Mouse (Mus musculus) adipocyte (in vitro differentiated cells): Measurements from ENCODE around the gene Tekt5.

Experiments used
- DNase-seq: peaks from one replicate; pipeline ENCODE4 v3.0.0-alpha.2; 2016; ENCODE audit warnings: low spot score

Tekt5 gene

DNA sequence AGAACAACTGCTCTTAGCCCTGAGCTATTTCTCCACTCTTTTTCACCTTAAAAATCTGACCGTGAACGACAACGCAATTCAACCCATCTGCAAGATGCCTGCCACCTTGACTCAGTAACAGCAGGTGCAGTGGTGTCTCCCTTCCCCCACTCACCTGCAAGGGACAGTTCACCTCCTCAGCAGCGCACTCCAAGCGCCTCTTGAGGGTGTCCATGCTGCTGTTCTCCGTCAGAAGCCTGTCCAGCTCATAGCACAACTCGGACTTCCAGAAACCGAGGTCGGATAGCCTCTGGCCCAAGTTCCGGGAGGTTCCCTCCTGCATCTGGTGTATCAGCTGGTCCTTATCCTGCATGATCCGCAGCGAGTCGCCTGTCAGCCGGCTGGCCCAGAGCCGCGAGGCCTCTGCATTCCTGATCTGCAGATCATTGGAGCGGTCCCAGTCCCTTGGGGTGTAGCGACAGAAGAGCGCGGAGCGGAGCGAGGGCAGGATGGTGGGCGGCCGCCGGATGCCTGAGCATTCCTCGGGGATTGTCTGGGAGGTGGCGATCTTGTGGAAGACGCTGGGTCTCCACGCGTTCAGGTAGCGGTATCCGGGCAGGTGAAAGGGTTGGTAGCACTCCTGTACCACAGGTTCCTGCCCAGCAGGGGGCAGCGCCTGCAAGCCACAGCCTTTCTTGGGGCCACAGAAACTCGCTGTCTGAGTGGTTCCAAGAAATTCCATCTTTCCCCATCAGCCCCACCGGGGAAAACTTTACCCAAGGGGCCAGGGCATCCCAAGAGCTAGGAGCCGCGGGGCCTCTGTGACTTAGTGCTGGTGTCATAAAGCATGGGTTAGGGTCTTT lies at the start of gene Tekt5:
Gene Tekt5, minus strand, starts transcription at position 792 of the 842 bp plus-strand sequence.
- DNase-seq: no peak

DNA sequence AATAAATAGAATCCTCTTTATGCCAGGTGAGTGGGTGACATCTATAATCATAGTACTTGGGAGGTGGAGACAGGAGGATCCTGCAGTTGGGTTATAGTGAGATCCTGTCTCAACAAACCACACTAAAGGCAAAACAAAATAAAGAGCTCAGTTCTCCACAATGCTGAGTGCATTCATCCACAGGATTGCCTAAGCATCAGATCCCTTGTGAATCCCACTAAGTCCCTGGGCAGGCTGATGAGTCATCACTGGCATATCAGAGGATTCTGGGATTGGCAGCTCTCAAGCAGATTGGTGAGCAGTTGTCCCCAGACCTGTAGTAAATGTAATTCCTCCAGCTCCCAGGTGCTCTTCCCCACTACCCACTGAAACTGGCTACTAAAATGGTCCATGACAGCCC lies 48.4 kb upstream of the Tekt5 start:
- DNase-seq: no peak

DNA sequence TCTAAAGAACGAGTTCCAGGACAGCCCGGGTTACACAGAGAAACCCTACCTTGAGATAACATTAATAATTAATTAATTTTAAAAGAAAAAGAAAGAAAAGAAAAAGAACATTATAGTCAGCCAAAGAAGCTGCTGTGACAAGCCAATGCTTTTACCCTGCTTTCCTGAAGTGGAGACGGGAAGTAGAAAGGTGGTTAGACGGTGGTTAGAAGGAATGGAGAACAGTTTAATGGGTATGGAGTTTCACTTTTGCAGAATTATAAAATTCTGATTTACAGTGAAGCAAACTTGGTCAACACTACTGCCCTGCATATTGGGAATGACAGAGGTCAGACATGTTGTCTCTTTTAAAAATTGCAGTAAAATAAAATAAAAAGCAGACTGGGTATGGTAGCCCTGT lies 46.5 kb upstream of the Tekt5 start:
- no peak for DNase-seq

DNA sequence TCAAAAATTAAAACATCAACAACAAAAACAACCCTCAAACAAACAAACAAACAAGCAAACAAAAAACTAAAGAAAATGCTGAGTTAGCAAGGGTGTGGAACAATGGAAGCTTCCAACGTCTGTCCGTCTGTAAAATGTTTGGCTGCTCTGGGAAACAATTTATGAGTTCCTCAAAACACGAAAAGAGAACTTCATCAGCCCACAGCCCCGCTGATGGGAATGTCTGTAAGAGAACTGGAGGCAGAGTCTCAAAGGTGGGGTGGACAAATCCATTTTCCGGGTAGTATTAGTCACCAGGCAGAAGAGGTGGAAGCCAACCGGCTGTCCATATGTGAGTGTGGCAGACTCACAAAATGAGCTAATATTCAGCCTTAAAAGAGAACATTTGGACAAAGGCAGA lies 46.0 kb upstream of the Tekt5 start:
- DNase-seq: no peak

DNA sequence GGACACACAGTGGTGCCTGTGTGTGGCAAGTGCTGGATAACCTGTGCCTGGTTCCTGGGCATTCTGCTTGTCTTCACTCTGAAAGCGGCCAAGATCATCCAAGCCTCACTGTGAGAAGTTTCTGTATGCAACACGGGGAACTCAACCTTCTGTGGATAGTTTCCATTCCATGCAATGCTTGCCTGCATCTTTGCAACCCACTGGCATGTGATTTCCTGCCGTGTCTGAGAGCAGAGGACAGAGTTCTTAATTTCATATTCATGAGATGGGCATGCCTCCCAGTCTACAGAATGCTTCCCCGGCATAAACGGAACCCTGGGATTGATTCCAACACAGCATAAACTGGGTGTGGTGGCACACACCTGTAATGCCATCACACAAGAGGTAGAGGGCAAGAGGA lies 42.8 kb upstream of the Tekt5 start:
- no peak for DNase-seq

DNA sequence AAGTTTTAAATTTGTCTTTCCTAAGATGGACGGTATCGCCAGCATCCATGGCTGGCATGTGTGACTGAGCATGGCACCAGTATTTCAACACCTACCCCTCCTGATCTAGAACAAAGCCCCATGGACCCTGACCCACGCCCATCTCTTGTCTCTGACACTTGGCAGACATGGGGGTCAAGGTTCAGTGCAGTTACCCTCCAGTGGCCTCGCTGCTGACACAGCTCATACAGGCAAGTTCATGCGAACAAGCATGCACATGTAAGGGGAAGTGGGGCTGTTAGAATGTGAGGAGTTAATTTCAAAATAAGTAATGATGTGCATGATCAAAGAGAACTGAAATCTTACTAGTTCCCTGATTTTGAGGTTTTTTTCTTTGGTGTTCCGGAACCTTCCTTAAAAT lies 40.9 kb upstream of the Tekt5 start:
- no peak for DNase-seq

DNA sequence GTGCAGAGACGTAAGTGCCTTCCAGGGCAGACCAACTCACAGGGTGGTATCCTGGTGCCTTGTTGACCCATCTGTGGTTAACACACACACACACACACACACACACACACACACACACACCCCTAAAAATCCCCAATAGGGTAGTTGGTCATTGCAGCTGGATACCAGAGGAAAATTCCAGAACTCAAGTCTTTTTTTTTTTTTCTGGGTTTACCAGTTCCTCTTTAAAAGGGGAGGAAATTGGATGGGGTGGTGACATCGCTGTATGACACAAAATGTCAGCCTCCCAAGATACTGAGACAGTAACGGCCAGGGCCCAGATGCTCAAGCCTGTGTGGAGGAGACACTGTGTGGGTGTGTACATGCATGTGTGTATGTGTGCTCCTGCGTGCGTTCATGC lies 38.1 kb upstream of the Tekt5 start:
- no peak for DNase-seq

DNA sequence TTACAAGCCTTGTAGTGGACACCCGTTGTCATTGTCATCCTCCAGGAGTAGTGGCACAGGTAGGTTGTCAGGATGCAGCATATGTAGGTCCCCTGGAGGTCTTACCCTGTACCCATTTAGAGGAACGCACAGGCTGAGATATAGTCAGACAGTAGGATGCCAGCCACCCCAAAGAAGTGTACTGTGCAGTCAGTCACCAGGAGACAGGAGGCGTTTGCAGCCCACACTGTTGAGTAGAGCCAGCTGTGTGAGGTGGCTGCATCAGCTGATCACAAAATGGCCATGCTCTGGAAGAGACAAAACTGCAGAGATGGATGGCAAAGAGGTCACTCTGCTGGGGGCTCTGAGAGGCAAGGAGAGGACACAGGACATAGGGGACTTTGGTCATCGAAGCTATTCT lies 37.1 kb upstream of the Tekt5 start:
- DNase-seq: no peak

DNA sequence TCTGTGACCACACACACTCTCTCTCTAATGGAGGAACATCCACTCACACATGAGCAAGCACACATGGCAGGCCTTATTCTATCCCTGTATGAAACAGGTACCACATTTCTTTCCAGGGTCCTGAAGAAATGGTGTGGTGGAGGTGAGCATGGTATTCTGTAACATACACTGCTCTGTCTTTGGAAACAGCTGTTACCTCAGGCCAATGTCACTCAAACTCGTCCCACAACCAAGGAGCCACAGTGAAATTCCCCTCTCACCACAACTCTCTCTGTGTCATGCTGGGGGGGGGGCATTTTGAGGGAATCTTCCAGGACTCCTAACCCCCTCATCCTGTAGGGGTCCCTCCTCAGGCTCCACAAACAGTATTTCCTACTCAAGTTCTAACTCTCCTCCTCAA lies 36.6 kb upstream of the Tekt5 start:
- no peak for DNase-seq

DNA sequence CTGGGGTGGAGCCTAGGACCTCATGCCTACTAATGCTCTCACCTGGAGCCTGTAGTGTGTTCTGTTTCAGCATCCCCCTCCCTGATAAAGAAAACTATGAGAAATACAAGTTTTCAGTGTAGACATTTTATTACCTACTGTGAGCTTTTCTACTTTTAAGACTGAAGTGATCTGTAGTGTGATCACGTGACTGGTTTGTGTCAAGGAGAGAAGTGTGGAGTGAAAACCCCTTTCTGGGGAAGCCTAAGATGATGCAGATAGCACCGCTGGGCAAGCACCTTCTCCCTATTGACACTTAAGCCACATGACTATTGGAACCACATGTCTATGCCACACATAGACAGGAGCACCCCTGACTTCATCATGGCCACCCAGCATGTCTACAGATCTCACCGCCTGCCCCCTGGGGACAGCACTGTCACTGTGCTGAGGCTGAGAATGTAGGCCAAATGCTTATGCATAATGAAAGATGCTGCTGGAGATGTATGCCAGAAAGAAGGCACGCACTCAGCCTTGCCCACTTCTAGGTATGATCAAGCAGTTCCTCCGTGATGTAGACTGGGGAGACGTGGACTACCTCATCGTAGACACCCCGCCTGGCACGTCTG lies 25.3 kb upstream of the Tekt5 start:
- no peak for DNase-seq

DNA sequence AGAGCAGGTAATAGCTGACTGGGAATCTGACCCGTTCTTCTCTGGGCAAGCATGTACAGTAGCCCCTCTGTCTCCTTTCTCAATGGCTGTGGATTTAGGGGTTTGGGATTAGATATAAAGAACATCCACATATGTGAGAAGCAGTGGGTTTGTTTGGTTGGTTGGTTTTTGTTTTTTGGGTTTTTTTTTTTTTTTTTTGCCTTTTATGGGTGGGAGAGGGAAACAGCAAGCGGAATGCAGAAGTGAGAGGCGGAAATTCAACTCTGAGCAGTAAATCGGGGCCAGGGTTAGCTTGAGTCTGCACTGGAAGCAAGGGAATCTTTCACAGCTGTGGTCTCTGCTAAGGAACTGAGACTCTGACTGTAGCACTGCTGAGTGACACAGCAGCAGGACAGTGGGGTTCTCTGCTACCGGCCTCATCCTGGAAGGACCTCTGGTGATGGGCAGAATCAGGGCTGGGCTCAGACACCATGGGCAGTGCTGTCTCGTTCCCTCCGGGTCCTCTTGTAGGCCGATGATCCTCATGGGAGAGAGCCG lies 22.5 kb upstream of the Tekt5 start:
- no peak for DNase-seq

DNA sequence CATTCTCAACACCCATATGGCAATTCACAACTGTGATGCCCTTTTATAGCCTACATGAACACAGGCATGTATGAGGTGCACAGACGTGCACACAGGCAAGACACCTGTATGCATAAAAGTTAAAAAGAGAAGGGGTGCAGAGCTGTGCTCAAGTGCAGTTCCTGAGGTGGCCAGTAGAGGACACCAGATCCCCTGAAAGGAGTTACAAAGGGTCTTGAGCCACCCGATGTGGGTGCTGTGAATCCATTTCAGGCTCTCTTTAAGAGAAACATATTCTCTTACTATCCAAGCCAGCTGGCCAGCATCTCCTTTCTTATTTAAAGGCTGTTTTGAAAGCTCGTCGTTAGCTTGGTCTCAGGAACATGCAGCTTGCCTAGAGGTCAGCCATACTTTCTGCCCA lies 21.6 kb upstream of the Tekt5 start:
- no peak for DNase-seq

DNA sequence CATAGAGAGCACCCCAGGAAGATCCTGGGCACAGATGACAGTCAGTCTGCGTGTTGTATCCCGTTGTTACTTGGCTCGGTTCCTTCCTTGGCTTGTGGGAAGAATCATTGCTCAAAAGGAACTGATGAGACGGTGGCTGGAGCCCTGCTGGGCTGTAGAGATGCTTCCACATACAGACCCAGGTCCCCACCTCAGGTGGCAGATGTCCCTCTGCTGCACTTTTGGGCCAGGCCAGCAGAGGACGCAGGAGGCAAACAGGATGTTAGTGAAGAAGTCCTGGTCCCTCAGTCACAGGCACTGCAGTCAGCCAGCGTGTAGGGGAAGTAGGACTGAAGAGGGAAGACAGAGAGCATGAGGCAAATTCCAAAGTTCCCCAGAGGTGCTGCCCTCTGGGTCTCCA lies 20.7 kb upstream of the Tekt5 start:
- DNase-seq: no peak

DNA sequence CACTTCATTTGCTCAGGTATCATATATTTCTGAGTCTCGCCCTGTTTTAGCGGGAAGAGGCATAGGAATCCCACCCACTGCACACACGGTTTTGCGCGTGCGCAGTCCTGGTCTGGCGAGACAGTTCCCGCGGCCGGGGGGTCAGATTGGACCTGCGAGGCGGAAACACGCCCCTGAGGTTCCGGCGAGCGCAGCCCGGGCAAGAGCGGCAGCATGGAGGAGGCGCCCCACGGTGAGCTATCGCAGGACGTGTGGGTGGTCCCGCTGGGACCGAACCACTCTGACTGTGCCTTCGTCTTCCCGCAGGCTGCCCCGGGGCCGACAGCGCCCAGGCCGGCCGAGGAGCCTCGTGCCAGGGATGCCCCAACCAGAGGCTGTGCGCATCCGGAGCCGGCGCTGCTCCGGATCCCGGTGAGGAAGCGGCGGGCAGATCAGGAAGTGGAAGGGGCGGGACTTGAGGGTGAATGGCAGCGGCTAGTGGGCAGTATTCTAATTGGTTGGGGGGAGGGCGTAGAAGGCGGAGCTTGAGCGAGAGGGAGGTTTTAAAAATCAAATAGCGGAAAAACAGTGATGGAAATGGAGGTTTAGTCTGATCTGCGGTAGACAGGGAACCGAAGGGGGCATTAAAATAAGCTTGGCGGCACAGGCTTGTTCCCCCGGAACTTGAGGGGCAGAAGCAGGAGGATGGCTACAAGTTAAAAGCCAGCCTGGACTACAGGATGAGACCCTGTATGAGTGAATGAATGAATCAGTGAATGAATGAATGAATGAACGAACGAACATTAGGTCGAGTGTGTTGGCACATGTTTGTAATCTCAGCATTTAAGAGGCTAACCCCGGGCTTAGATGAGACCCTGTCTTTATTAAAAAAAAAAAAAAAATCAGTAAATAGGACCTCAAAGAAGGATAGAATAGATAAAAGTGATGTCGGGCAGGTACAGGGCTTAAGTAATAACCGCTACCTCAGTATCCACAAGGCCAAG lies 16.8 kb upstream of the Tekt5 start, which contains the start of gene Nubp1:
Gene Nubp1, plus strand, starts transcription at position 185 of the 983 bp plus-strand sequence.
- DNase-seq: peak; percentile 97

DNA sequence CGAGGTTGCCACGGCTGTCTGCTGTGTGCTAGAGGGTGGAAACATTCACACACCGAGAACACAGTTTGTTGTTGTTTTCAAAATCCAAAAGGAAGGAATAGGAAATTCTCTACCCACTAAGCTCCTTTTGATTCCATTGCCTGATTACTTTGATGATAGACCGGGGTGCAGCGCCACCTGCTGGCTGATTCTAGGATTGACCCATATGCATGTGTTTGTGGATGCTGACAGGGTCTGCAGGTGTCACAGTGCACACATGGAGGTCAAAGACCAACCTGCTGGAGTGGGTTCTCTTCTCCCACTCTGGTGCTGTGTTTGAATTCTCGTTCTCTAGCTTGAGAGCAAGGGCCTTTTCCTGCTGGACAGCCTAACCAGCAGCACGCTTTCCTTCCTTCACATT lies 3.9 kb upstream of the Tekt5 start:
- DNase-seq: peak; percentile 86

DNA sequence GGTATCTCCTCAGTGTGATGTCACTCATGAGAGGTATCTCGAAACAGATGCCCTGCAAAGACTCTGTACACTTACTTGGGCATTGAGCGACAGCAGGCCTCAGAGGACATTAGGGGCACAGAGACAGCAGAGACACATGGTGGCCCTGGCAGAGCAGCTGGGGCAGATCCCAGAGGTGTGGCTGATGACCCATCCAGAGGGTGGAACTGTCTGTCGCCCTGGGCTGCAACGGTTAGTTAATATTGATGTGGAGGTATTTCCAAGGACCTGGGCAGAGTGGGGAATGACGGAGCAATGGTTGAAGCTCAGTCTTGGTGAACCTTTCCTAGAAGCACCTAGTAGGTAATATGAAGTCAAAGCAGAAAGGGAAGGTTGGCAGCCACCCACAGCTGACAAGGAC lies 3.5 kb upstream of the Tekt5 start:
- no peak for DNase-seq

DNA sequence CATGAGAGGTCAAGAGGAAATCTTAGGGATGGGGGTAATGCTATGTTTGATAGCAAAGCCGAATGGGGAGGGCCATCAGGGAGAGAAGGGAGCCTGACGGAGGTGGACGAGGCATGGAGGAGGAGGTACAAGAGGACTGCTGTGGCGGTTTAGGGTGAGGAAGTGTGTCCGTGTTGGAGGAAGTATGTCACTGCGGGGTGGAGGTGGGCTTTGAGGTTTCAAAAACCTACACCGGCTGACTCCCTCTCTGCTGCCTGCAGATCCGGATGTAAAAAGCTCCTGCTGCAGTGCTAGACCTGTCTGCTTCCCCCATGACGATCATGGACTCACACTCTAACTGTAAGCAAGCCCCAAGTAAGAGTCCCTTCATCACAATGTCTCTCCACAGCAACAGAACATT lies 2.7 kb downstream of the Tekt5 start:
- DNase-seq: no peak

DNA sequence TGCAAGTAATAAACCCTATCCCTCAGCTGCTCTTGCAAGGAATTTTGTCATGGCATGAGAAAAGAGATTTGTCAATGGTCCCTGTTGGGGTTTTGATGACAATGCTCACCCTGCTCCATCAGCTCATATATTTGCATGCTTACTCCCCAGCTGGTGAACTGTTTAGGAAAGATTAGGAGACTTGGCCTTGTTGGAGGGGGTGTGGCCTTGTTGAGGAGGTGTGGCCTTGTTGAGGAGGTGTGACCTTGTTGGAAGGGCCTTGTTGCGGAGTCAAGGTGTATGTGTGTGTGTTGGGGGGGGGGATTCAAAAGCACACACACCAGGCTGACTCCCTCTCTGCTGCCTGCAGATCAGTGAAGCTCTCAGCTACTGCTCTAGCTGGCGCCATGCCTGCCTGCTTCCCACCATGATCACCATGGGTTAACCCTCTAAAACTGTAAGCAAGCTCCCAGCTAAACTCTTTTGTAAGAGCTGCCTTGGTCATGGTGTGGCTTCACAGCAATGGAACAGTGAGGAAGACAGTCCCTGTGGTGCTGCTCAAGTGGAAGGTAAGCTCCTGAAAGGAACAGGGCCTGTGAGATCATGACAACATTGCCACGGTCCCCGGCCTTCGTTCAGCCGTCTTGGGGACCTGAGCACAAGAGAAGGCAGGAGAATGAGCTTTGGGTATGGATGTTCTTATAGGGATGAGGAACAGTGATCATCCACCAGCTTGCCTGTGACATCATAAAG lies 6.5 kb downstream of the Tekt5 start:
- DNase-seq: no peak

DNA sequence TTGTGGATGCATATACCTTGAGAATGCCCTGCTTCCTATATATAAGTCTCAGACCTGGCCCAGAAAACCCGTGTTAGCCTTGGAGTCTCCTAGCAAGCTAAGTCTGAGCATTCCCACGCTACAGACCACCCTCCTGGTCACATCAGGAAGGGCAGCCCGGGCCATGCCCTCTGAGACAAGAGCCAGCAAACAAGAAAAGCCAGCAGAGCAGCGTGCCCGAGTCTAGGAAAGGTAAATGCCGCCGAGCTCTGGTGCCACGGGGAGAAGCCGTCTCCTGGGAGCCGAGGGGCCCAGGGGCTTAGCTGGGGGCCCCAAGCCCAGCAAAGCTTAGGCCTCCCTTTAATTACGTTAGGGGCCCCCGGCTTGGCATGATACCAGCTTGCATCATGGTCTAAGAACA lies 10.0 kb downstream of the Tekt5 start:
- no peak for DNase-seq

DNA sequence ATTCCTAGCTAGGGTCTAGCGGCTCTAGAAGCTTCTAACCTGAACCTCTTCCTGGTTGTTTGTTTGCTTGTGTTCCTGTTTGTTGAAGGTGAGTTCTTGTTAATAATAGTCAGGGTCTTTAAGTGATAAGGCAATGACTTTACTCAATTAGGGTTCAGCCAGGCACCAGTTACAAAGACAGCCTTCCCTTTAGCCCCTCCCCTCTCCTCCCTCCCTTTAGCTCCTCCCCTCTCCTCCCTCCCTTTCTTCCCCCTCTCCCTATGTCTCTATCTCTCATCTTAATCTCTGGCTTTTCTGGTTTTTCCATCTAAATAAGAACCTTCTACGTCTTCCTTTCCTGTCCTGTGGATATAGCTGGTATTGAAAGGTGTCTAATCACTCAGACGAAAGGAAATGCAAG lies 10.7 kb downstream of the Tekt5 start:
- no peak for DNase-seq

DNA sequence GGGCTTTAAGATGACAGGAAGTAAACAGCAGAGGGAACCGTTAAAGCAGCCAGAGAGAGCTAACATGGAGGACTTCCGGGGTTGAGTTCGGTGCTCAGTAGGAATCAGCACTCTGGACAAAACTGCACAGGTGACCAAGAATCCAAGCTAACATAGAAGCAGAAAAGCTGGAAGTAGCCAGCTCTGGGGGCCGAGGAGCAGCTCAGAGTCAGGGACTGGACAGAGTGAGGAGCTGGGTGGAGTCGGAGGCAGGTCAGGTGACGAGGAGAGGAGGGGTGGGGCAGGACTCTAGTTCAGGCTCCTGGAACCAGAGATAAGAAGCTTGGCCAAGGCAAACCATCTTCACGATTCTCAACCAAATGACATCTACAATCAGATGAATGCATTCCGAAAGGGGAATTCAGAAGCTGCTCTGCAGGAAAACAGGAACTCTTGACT lies 11.2 kb downstream of the Tekt5 start:
- no peak for DNase-seq

DNA sequence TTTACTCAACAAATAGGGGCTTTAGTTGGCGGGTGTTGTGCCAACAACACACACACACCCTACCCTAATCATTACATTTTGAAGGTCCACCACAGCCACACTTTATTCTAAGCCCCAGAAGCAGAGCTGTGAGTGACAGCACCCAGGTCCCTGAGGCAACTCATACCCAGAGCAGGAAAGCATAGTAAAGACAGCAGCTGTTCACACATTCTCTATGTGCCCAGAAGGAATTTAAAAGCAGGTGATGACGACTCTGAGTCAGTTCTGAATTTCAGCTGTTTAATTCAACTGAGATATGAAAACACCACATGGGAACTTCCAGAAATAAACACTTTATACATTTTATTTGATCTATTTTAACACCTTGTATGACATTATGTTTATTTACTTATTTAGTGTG lies 15.8 kb downstream of the Tekt5 start:
- DNase-seq: no peak
